Mouse (Mus musculus) kidney, adult 2 months (tissue): ENCODE measurements around the gene Cfap44.

Experiments used
- CTCF ChIP-seq: fragments of 200-500 bp; conservative IDR thresholded peaks from 2 replicates; pipeline ENCODE4 v1.5.1; 2011; ENCODE audit warnings: low read depth, mild to moderate bottlenecking, control low read depth, low read length, moderate library complexity, mixed read lengths; ENCODE audit not compliant: insufficient read depth, insufficient read length
- POLR2A ChIP-seq: fragments of 200-500 bp; IDR thresholded peaks from one replicate; pipeline ENCODE4 v1.6.1; 2011; ENCODE audit warnings: low read depth, low read length, control low read depth

GRCm38 (mm10) chr16:44493868-44494267 is 99.3 kb downstream of the Cfap44 start:
- TF ChIP-seq POLR2A (no peak), CTCF (no peak)
